Mouse (Mus musculus) CD8-positive naive resting alpha-beta T cell, adult 2 months (primary cell): ENCODE measurements around the gene Gbp8.
A peak's percentile ranks its signal among the peaks of the same experiment; 100 is the strongest.
"Not testable (repeated sequence)": the region's sequence is repeated elsewhere in the genome, so short reads cannot be mapped to it uniquely, and the experiment has no call there.

Experiments
- DNase-seq, 2 experiments: peaks; one replicate each; pipeline ENCODE4 v3.0.0; 2022; ENCODE audit warnings: low read depth in 2 of 2, low spot score in 2 of 2

Gbp8 gene

DNA sequence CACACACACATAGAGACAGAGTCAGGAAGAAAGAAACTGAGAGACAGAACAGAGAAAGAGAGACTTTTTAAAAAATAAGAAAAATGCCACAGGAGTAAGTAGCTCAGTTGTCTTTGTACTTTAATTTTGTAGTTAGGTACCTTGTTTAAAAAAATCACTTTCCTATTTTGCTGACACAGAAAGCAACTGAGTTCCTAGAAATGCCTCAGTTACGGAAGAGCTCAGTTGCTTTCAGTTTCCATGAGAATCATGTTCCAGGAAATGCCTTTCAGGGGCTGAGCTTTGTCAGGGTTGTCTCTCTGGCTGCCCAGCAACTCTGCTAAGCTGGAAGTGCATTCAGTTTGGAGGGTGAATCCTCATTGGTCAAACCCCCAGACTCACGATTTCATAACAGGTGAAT is 76.9 kb downstream of the Gbp8 start:
- not testable (repeated sequence) for DNase-seq

DNA sequence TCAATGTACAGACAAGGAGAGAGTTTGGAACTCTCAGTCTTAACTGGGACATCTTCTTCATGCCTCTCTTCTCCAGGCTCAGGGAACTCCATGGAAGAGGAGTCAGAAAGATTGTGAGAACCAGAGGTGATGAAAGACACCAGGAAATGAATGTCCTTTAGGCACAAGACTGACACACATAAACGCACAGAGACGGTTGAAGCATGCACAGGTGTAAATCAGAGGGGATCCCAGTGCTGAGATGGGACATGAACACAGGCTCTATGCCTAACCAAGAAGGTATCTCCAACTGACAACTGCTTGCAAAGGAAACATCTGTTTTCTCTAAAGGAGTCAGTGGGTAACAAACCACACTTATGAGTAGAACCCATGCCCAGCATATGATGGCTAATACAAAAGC is 79.1 kb downstream of the Gbp8 start:
- DNase-seq: no peak

DNA sequence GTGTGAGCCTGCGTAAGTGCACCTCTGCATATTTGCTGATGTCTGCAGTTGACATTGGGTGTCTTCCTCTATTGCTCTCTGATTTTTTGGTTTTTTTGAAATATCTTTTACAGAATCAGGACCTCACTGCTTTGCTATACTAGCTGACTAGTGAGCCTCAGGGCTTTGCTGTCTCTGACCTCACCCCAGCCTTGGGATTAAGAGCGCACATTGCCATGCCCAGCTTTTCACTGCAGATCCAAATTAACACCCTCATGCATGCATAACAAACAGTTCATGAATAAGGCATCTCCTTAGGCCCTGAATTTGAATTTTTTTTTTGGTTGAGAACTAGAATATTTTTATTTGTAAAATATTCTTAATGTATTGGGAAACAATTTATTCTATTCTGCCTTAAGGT is 84.1 kb downstream of the Gbp8 start:
- DNase-seq: no peak

DNA sequence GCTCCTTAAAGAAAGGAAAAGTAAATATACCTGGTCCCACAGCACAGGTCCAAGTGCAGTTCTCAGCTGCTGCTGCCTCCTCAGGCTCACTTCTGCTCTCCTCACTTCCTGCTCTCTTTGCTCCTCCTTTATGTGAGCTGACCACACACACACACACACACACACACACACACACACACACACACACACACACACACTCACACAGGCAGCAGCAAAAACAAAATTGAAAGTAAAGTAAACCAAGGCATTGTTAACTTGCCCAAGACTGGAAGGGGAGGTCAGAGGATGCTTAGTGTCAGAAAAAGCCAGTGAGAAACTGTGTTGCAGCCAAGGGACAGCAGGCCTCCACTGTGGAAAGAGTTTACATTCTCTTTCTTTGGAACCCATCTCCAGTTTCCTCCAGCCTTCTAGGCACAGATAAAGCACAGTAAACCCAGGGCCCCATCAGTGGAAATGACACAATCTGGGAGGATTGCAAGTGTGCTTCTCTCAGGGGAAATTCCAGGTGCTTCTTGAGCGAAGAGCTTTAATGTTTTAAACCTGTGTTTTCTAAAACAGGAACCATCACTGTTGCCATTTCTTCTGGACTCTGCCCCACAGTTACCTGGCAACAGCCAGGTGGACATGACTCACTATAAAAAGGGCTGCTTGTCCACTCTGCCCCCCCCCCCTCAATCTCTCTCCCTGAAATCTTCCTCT is 85.7 kb downstream of the Gbp8 start:
- peak; percentile 49 to 52 for DNase-seq

DNA sequence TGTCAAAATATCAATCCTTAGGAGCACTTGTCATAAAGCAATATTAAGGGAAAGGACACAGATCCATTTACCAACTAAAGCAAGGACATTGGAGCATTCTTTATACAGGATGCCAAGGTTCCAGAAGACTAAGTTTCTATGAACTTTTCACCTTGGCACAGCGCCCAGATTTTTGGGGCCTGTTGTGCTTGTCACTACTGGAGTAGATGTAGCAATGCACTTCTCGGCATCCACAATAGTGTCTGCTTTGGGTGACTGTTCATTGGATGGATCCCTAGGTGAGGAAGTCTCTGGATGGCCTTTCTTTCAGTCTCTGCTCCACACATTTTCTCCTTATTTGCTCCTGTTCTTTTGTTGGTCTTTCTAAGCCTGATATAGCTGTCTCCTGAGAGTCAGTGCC is 107.0 kb downstream of the Gbp8 start:
- no peak for DNase-seq

DNA sequence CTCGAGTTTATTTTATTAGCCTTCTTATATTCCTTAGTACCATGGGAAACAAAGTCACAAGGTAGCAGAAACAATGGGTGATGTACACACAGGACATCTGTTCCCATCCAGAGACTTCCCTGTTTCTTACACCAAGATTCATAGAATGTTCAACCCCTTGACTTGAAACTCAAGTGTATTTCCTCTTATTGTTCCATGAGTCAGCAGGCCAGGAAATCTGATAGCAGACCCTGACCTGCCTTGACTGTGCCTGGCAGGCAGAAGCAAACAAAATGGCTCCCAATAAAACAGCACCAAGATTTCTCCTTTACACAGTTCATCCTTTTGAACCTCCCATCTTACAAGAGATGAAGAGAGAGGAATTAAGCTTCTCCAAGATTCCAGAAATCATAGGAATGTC is 126.8 kb downstream of the Gbp8 start:
- no peak for DNase-seq

DNA sequence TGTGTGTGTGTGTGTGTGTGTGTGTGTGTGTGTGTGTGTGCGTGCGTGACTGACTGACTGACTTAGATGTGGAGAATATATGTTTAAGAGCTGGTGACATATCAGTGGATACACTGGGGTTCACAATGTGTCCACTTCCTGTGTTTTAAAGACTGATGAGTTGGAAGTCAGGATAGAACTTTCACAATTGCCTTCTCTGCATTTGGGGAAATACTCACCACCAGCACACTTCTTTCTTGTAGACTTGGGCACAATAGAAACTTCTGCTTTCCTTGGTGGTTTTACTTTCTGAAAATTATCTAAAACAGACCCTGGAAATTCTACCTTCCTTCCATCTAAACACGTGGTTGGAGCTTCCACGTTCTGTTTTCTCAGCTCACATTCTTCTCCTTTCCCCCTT is 127.8 kb downstream of the Gbp8 start:
- no peak for DNase-seq

DNA sequence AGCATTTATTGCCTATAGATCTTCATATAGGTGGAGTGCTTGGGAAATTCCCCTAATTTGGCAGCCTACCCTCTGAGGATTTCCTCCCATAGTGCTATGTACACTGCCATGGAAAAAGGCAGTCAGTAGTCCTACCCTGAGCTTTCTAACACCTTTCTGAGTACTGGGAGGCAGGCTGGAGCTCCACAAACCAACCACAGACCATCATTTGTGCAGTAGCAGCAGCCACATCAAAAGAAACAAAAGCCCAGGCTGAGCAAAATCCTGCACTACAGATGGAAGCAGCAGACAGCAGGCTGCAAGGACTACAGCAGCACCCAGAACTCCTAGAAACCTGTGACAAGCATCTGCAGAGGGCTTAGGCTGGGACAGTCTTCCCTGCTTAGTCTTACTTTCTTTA is 129.0 kb downstream of the Gbp8 start:
- peak in 1 of 2 experiments; percentile 15 for DNase-seq

DNA sequence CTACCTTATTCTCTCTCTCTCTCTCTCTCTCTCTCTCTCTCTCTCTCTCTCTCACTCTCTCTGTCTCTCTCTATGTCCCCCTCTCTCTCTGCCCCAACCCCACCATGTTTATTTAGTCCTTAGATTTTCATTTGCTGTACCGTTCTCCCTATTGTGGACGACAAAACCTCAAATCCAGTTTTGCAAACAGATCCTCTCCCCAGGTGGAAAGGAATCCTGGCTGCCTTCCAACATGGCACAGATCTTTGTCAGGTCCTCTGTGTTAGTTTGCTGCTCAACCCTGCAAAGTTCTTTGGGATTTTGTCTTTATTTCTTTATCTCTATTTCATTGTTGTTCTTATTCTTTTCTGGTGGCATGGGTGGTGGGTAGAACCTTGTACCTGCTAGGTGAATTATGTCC is 149.9 kb downstream of the Gbp8 start:
- DNase-seq: no peak

DNA sequence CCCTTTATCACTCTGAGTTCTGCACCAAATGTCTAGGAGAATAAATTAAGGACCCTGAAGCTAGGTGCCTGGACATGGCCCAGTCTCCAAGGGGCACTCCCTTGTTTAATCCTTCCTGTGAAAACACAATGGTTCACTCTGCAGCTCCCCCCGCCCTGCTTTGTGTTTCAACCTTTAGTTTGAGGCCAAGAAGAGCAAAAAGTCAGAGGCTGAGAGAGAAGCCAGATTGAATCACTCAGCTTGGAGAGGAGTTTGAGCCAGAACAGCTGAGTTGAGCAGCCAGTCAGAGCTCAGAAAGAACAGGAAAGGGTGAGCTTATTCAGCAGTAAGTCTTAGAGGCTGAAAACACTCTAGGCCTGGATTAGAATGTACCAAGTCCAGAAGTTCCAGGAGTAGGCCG is 151.3 kb downstream of the Gbp8 start:
- no peak for DNase-seq

DNA sequence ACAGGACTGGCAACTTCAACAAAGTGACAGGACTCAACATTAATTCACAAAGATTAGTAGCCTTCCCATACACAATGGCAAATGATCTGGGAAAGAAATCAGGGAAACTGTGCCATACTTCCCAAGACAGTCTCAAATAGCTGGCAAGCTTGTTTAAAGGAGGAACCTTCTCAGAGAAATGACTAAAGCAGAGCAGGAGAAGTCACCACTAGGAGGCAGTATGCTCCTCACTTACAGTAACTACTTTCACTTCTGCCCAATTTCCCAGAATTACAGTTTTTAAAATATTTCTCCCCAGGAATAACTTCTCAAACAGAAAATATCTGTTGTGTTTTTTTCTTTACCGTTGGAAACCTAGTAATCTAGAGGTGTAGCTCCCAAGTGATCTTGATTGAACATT is 152.6 kb downstream of the Gbp8 start:
- peak; percentile 34 to 53 for DNase-seq

DNA sequence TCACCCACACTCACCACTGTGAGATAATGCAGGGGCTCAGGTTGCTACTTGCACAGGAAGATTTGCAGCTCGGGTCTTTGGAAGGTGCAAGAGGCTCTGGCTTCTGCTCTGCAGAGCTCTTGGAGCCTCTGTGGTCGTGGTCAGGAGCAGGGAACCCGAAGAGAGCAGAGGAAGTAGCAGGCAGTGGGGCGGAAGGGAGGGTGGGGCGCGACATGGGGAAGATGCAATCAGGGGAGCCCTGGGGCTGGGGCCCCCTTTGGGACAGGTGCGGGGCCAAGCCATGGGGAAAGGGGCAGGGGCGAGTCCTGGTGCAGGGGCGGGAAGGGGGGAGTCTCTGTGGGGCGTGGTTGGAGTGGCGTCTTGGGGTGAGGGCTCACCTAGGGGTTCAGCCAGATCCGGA is 156.8 kb downstream of the Gbp8 start, which contains the start of gene Abcg3:
Abcg3 (minus strand) TSS at position 184 of the 400 bp plus-strand sequence.
- peak; percentile 20 to 33 for DNase-seq

DNA sequence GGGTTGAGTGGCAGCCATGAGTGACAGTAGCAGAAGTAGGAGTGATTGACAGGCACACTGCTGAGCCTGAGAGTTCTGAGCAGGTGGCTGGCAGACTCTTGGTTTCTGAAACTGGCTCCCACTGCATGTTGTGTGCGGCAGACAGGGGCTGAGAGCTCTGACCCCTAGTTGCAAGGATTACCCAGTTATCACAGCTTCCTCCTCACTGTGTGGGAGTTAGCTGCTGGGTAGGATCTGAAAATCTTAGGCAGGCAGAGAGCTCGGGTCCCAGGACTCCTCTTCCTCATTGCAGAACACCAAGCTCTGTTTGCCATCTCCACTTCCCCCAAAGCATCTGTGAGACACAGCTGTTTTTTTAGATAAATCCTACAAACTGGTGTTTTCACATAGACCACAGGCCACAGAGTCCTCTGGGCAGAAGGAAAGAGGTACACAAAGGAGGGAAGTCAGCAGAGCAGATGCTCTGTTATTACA is 160.3 kb downstream of the Gbp8 start:
- DNase-seq: no peak
